Comparison of ENCODE assay signal across 22 mouse cellular contexts in the genomic region with DNA sequence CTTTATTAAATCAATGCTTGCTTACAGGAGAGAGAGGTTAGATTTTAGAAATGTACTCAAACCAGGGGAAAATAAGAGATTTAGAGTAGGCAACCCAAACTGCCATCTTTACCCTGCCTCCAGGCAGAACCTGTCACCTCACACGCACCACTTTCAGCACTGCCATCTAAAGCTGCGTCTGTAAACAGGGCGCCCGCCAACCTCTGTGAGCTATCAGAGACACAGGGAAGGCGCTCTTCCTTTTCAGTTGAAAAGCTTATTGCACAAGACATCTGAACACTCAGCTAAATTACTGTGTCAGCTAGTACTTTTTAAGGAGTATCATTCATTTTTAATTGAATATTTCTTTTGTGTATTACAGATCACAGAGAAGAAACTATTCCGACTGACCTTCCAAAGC. TPM values are rescaled to one million over a fixed set of nuclear protein-coding genes. Genes with fewer than 3 reads are reported as not detected.
DNase-seq lines count a peak whose midpoint lies in the region; ATAC-seq and TF ChIP-seq lines count a peak whose summit lies in the region.
"Had no signal": no experiment of that assay in that cellular context is flagged by ENCODE, and none has a peak within 500 bp of the region (broad histone marks: within the 10 kb centered on the region; RNA-seq: fewer than 3 reads in every experiment).

No protein-coding gene starts in this region.

- no peaks in the 10 kb centered on the region for H3K36me3 ChIP-seq in lung, embryonic 14.5 days (ENCODE audit: insufficient read depth)
- H3K36me3 ChIP-seq in hindbrain, embryonic 10.5 days = peaks cover 9% of the 10 kb centered on the region; the same call in 1 of the 2 replicates
- H3K36me3 ChIP-seq: embryonic facial prominence, embryonic 15.5 days; hindbrain, embryonic 15.5 days; limb, embryonic 10.5 days had no signal

- H3K9me3 ChIP-seq in lung, embryonic 14.5 days (ENCODE audit: low read depth, low read length) = no peaks in the 10 kb centered on the region
- no peaks in the 10 kb centered on the region for H3K9me3 ChIP-seq in hindbrain, embryonic 10.5 days
- H3K9me3 ChIP-seq: embryonic facial prominence, embryonic 15.5 days; hindbrain, embryonic 15.5 days; limb, embryonic 10.5 days; megakaryocyte, embryonic 14.5 days had no signal

- H3K9ac ChIP-seq in lung, embryonic 14.5 days = no peak overlapping the region
- H3K9ac ChIP-seq: embryonic facial prominence, embryonic 15.5 days; hindbrain, embryonic 15.5 days had no signal

- DNase-seq in lung, embryonic 14.5 days = peak; percentile 58
- no peak for DNase-seq in lung, postnatal 25 days (ENCODE audit: low spot score)
- DNase-seq in lung, postnatal 14 days = peak; percentile 34
- peak; percentile 13 to 38 for DNase-seq in thymus, postnatal 36 days
- DNase-seq in hindbrain, embryonic 10.5 days (ENCODE audit: low spot score) = no peak
- no peak for DNase-seq in gastrocnemius, postnatal 36 days
- DNase-seq: adrenal gland, adult 2 months; cerebellum, adult 8-10 months; cerebellum, postnatal 36 days; gastrocnemius, postnatal 25 days; heart, postnatal 4 days; kidney, adult 8-10 months; kidney, postnatal 10 days; liver; midbrain, embryonic 14.5 days; right cerebral cortex, postnatal 25 days had no signal

- no peaks in the 10 kb centered on the region for H3K27me3 ChIP-seq in lung, embryonic 14.5 days (ENCODE audit: insufficient read depth, low read length)
- H3K27me3 ChIP-seq in hindbrain, embryonic 10.5 days (ENCODE audit: insufficient read depth, poor library complexity, severe bottlenecking) = no peaks in the 10 kb centered on the region
- H3K27me3 ChIP-seq: embryonic facial prominence, embryonic 15.5 days; hindbrain, embryonic 15.5 days; megakaryocyte, embryonic 14.5 days had no signal

- no peak overlapping the region for H3K4me2 ChIP-seq in lung, embryonic 14.5 days
- H3K4me2 ChIP-seq: embryonic facial prominence, embryonic 15.5 days; hindbrain, embryonic 15.5 days had no signal

- WGBS in lung, embryonic 14.5 days = 50% methylated on average over 6 of the region's 6 CpGs
- WGBS in hindbrain, embryonic 10.5 days = 91% methylated on average over 6 of the region's 6 CpGs

- H3K27ac ChIP-seq in lung, embryonic 14.5 days (ENCODE audit: low read depth) = no peak overlapping the region
- H3K27ac ChIP-seq in hindbrain, embryonic 10.5 days = no peak overlapping the region
- H3K27ac ChIP-seq: embryonic facial prominence, embryonic 15.5 days; hindbrain, embryonic 15.5 days; limb, embryonic 10.5 days had no signal

- ATAC-seq in lung, embryonic 14.5 days (ENCODE audit: insufficient read depth) = no peak
- peak; percentile 60; the same call in 1 of the 2 replicates for ATAC-seq in common myeloid progenitor, adult 5-6 weeks (replicated peaks; ENCODE audit: low read depth, poor library complexity, severe bottlenecking)
- ATAC-seq: forebrain, embryonic 16.5 days had no signal

- peaks cover 6% of the 10 kb centered on the region; the same call in 1 of the 2 replicates for H3K4me1 ChIP-seq in lung, embryonic 14.5 days (ENCODE audit: insufficient read depth)
- H3K4me1 ChIP-seq in hindbrain, embryonic 10.5 days (replicated peaks) = no peaks in the 10 kb centered on the region

- no peak for TF ChIP-seq CTCF in lung, embryonic 14.5 days (IDR thresholded peaks at IDR 0.05; ENCODE audit: low read depth)

- no peak overlapping the region for H3K4me3 ChIP-seq in lung, embryonic 14.5 days (ENCODE audit: low read depth, low read length)
- H3K4me3 ChIP-seq in hindbrain, embryonic 10.5 days = no peak overlapping the region
- H3K4me3 ChIP-seq: embryonic facial prominence, embryonic 15.5 days; hindbrain, embryonic 15.5 days; limb, embryonic 10.5 days; megakaryocyte, embryonic 14.5 days had no signal

- intact Hi-C loops in gastrocnemius, postnatal 36 days (cut with DNase I) = no loop called here

RNA-seq across cellular contexts. Expression of a gene that starts 10.9 kb away (rescaled TPM):
- polyA plus RNA-seq in lung, embryonic 14.5 days (2014; fragmentation: Nextera tagmentation; extraction: Ambion mirVana) = 86.1 and 89.7 TPM in 2 replicates
- total RNA-seq in common myeloid progenitor, adult 5-6 weeks (2017) = 113 and 114 TPM in 2 replicates
- 102 and 116 TPM in 2 replicates for polyA plus RNA-seq in hindbrain, embryonic 10.5 days (2016; fragmentation: Nextera tagmentation; extraction: Ambion mirVana)
- total RNA-seq in gastrocnemius, postnatal 36 days (2021) = 10 to 100 TPM; 11.5 to 13.4 TPM

Comparison
In these comparisons a context has a peak if more than half of its experiments do, and no peak if none do; other contexts are left out.
1. DNase-seq: peak in lung, embryonic 14.5 days (single experiment), lung, postnatal 14 days (single experiment) and thymus, postnatal 36 days (2 of 2); none in lung, postnatal 25 days (single experiment), hindbrain, embryonic 10.5 days (single experiment) and gastrocnemius, postnatal 36 days (0 of 2).